Mouse (Mus musculus) stomach, postnatal 0 days (tissue): ENCODE measurements at regions not wholly inside any gene's neighbourhood (a gene's known extent, or its start where the extent isn't known, plus 50 kb on each side); places are given as distances from the start of the nearest gene placed in this dataset.

Source experiments
- CTCF ChIP-seq: IDR thresholded peaks from 2 replicates; pipeline ENCODE4 v1.5.1; 2016; ENCODE audit warnings: antibody characterized with exemption, low read depth, mild to moderate bottlenecking, moderate library complexity
- EP300 ChIP-seq: optimal IDR thresholded peaks from 2 replicates; pipeline ENCODE3; 2016; ENCODE audit warnings: antibody characterized with exemption

DNA sequence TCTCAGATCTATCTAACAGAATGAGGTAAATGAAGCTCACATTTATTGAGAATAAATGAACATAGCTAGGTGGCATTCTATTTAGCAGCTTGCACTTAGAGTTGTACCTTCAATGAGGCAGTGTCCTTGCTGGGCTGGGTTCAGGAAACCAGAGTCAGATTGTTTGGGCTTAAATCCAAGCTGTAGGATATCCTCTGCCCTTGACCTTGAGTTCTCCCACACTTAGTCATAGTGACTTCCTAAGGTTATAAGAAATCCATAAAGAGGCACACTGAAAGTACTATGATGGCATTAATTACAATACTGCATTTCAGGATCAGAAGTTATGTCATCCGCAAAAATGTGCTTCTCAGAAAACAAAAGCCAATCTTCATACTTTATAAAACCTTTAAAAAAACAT, 286.3 kb downstream of the Gsdmc2 start:
- no peak for TF ChIP-seq CTCF
- TF ChIP-seq EP300: no peak
